Mouse (Mus musculus): ENCODE results near the gene S1pr3. TPM values are rescaled to one million over a fixed set of nuclear protein-coding genes. Genes with fewer than 3 reads are reported as not detected.

S1pr3 gene
- total RNA-seq, 2 experiments from 2014 or later: 6.8 to 7.7 TPM

DNA sequence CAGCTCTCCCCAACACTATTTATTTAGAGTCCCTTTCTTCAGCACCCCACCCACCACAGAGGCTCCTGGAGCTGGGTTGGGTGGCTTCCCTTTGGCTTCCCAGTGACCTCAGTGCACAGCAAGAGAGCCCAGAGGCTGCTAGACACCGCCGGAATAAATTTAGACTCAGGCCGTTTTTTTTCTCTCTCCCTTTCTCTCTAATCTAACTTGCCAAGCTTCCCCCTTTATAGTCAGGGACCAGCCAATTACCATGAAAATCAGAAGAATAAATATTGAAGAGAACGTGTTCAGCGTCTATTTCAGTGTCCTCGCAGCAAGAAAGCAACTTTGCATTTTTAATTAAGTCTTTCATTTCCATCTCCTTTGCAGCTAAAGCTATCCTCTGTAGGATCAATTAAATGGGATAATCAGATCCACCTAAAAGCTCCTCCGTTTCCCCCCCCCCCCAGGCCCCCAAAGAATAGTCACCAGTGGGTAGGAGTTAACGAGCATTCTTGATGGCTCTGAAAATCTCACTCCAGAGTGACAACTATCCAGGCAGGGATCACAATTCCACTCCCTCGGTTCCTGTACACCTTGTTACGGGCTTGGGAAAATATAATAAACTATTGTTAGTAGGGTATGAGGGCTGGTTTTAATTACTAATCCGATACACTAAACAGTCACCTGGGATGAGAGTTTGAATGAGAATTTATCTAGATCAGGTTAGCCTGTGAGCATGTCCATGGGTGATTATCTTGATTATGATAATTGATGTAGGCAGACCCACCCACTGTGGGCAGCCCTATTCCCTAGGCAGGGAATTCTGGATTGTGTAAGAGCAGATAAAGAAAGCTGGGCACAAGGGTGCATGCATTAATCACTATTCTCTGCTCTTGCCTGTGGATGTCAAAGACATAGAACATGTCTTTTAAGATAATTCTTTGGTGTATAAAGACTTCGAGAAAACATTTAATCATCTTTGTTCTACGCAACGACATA lies 29.0 kb downstream of the S1pr3 start:
- DNase-seq (ENCODE audit: low spot score in 2 of 2): no peak

DNA sequence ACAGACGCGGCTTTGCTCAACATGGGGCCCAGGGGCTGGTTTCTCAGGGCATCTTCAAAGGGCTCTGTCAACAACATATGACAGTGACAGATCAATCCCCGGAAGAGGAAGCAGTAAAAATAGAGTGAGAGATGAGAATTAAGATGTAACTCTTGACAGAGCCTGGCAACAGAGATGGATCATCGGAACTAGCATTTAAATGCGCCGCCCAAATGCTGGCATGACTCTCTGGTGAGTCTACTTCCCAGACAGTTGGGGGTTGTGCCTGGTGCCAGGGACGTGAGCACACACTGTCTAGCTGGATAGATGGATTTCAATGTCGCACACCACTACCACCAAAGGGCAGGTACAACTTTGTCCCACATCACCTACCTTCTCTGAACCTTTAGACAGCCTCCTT lies 34.5 kb downstream of the S1pr3 start:
- DNase-seq (ENCODE audit: low spot score in 2 of 2): no peak

DNA sequence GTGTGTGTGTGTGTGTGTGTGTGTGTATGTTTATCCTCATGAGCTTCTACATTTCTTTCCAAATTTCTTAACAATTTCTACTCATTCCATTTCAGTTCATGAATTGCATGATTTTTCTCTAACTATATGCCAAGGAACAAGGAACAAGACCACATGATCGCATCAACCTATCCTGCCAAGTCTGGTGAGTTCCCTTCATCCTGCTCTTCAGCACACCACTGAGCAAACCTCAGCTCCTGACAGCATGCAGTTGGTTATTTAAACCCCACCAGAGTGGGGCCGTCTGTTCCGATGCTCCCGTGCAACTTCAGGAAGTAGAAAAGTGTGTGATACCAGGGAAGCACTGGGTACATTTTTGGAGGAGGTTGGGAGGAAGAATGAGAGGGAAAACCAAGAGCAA lies 38.1 kb downstream of the S1pr3 start:
- no peak for DNase-seq (ENCODE audit: low spot score in 2 of 2)

DNA sequence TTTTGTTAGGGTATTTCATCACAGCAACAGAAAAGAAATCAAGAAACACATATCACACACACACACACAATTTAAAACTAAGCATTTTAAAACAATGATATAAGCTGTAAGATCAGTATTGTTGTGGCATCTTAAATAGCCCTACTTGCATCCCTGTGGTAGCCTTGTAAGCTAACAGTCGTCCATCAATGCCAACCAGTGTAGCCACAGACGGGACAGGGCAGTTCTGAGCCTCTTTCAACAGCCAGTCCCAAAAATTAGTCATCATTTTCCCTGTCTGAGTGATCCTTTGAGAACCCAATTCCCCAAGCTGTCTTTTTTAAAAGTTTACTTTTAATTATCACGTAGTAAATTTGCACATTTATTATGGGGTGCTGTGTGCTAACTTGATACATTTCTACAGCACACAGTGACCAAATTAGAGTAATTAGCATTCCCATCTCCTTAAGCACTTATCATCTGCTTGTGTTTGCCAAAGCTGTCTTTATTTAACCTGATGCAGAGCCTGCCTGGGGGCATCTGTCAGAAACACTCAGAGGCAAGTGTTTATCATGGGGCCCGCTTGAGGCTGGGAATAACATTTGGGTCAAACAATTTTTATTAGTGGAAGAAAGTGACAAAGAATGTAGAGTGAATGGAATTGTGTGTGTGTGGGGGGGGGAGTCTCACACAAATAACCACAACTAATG lies 47.9 kb downstream of the S1pr3 start:
- DNase-seq (ENCODE audit: low spot score in 2 of 2): no peak

DNA sequence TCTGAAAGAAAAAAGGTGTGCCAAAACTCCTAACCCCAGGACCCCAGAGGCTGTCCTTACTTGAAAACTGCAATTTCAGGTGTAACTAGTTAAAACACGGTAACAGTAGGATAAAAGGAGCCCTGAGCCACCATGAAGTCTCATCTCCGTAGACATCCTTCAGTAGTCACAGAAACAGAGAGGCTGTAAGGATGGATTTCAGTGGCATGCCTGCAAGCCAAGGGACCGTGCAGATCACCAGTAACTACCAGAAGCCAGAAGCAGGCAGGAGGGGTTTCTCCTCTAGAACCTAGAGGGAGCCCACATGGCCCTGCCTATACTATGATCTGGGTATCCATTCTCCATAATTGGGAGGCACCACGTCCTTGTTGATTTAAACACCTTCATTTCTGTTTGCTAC lies 55.9 kb downstream of the S1pr3 start:
- DNase-seq (ENCODE audit: low spot score in 2 of 2): no peak

DNA sequence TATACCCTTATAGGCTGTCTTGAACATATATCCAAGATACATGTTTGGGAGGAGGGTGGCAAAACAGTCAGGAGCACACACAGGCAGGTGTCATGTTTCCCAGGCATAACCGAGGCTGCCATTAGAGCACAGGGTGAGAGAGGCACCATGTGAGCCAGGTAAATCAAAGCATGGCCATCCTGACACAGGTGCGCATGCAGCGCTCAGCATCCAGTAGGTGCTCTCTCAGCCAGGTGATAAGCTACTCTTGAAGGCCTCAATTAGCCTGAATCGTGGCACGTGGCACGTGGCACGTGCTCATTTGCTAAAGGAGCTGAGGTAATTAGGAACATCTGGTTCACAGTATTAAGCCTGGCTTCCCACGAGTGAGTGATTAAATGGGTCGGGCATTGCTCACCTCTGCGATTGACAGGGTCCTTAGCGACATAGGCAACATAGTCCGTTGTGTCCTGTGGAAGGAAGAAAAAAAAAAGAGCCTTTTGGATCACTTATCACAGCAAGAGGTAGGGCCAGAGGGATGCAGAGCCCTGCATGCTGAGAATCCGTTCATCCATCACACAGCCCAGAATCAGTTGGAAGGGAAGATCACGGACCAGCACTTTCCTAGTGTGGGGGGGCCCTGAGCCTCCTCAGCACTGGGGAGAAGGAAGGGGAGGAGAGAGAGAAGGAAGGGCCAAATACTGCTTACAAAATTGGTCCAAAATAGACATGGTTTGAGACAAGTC lies 57.8 kb downstream of the S1pr3 start:
- DNase-seq (ENCODE audit: low spot score in 2 of 2): no peak

DNA sequence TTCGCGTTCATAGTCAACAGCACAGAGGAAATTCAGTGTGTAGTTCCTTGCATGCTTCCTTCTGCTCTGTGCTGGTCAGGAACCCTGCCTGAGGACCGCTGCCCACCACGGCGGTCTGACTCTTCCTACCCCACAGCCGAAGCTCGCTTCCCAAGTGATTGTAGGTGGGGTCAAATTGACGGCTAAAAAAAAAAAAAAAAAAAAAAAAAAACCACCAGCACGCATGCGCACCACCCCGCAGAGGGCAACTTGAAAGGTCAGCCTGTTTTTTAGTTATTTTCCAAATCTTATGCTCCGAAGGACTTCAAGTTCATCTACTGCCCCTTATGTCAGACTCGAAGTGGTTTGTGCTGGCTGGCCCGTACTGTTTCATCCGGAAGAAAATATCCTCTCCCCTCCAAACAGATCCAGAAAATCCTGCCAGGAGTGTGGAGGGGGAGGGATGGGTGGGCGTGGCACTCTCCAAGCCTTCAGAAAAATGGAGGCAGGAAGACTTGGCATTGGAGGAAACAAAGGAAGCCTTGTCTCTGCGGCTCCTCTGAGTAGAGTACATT lies 60.3 kb downstream of the S1pr3 start:
- DNase-seq (ENCODE audit: low spot score in 2 of 2): no peak

Other genes starting within 250 kb of the S1pr3 start
- gene Nxnl2, start 237.6 kb upstream of the S1pr3 start, total RNA-seq (2021): 1 to 10 TPM in 1 of 2 experiments, under 1 TPM in 1; 0.97 to 1.0 TPM
- 100 to 1,000 TPM; 179 to 203 TPM for gene Shc3, start 160.8 kb downstream of the S1pr3 start, total RNA-seq (2021)
- gene Cks2, start 236.6 kb downstream of the S1pr3 start, total RNA-seq (2021): 1 to 10 TPM; 4.3 to 4.7 TPM
- gene Secisbp2, start 243.1 kb downstream of the S1pr3 start, total RNA-seq (2021): 10 to 100 TPM; 16.6 to 18.8 TPM